Mouse (Mus musculus) midbrain, embryonic 14.5 days (tissue): ENCODE measurements at regions not wholly inside any gene's neighbourhood (a gene's known extent, or its start where the extent isn't known, plus 50 kb on each side); places are given as distances from the start of the nearest gene placed in this dataset.

Experiments
- ATAC-seq: fragments of 200-750 bp; cut with Nextera tagmentation; 2 replicates; pipeline ENCODE4 v1.8.0; 2017; ENCODE audit warnings: moderate number of reproducible peaks, moderate library complexity; ENCODE audit not compliant: low FRiP score, low TSS enrichment
- DNase-seq: peaks from one replicate; pipeline ENCODE4 v3.0.0-alpha.2; 2015
- H3K27ac ChIP-seq: fragments of 300-500 bp; sonication (generic); replicated peaks from 2 replicates; pipeline ENCODE4 v1.5.1; 2014; ENCODE audit warnings: mild to moderate bottlenecking, low read depth, low read length, moderate library complexity
- H3K27me3 ChIP-seq: fragments of 300-500 bp; sonication (generic); 2 replicates; pipeline ENCODE4 v1.6.1; 2014; ENCODE audit warnings: low read length, control low read depth, mixed read lengths; ENCODE audit not compliant: control insufficient read depth, insufficient read depth
- H3K36me3 ChIP-seq: fragments of 300-500 bp; sonication (generic); 2 replicates; pipeline ENCODE4 v1.6.1; 2014; ENCODE audit warnings: low read length, control low read depth; ENCODE audit not compliant: control insufficient read depth, insufficient read depth
- H3K4me1 ChIP-seq: fragments of 300-500 bp; sonication (generic); 2 replicates; pipeline ENCODE4 v1.6.1; 2014; ENCODE audit warnings: mild to moderate bottlenecking, antibody characterized with exemption, low read length, control low read depth; ENCODE audit not compliant: control insufficient read depth, insufficient read depth
- H3K4me2 ChIP-seq: fragments of 300-500 bp; sonication (generic); 2 replicates; pipeline ENCODE4 v1.6.1; 2014; ENCODE audit warnings: mild to moderate bottlenecking, low read length, moderate library complexity
- H3K4me3 ChIP-seq: fragments of 300-500 bp; sonication (generic); replicated peaks from 2 replicates; pipeline ENCODE4 v1.5.1; 2014; ENCODE audit warnings: low read depth, low read length
- H3K9ac ChIP-seq: fragments of 300-500 bp; sonication (generic); replicated peaks from 2 replicates; pipeline ENCODE4 v1.6.1; 2014; ENCODE audit warnings: mild to moderate bottlenecking, low read length, moderate library complexity
- H3K9me3 ChIP-seq: fragments of 300-500 bp; sonication (generic); 2 replicates; pipeline ENCODE4 v1.6.1; 2016; ENCODE audit warnings: low read length, control low read depth, mixed read lengths; ENCODE audit not compliant: control insufficient read depth
- whole genome bisulfite sequencing: fragments of 180-500 bp; shearing (Covaris S2); extraction: QIAGEN DNeasy Blood & Tissue Kit; methylation state at CpG from one replicate; pipeline ENCODE4 v1.1.7; 2014; 5-methylcytosine and 5-hydroxymethylcytosine counted together

DNA sequence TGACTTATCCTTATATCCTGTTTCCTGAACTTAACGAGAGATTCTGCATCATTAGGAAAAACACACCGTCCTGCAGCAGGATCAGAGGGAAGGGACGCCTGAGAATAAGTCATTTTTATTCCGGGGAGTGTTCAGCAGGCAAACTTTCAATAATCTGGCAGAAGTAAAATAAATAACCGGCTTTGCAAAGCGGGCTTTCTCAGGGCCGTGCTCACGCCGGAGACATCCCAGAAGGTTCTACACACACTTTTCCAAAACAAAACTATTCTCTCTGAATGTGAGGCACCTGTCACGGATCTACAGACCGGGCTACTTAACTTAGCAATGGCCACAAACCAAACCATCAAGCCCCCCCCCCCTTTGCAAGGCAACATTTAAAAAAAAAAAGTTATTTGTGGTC, 142.8 kb upstream of the Hnrnpa3 start:
- Histone ChIP-seq H3K36me3 (no peaks in the 10 kb centered on the region), H3K4me3 (no peak overlapping the region), H3K4me1 (no peaks in the 10 kb centered on the region), H3K9me3 (no peaks in the 10 kb centered on the region), H3K27ac (no peak overlapping the region), H3K4me2 (no peak overlapping the region), H3K27me3 (no peaks in the 10 kb centered on the region), H3K9ac (no peak overlapping the region)
- ATAC-seq, result no peak
- DNase-seq, result no peak
- 90% methylated on average over 11 of the region's 11 CpGs for WGBS

DNA sequence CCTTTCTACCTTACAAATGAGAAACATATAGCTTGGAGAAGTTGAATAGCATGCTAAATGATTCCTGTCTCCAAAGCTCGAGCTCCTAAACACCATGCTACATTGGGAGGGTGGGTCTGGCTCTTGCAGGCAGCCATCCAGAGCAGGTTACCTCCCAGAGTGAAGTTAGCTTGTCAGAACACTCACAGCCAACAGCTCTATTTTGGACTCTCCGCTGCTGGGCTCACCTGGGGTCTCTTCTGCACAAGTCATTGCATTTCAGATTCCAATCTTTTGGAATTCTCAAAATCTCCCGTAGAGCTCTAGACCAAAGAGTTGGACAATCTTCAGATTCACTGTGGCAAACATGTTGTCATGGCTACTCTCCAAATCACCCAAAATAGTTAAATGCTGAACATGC, 142.0 kb upstream of the Hnrnpa3 start:
- Histone ChIP-seq H3K36me3 (no peaks in the 10 kb centered on the region), H3K4me2 (no peak overlapping the region), H3K9ac (no peak overlapping the region), H3K4me3 (no peak overlapping the region), H3K27me3 (no peaks in the 10 kb centered on the region), H3K4me1 (no peaks in the 10 kb centered on the region), H3K9me3 (no peaks in the 10 kb centered on the region), H3K27ac (no peak overlapping the region)
- 73% methylated on average over 3 of the region's 3 CpGs for WGBS
- ATAC-seq (no peak), DNase-seq (no peak)

DNA sequence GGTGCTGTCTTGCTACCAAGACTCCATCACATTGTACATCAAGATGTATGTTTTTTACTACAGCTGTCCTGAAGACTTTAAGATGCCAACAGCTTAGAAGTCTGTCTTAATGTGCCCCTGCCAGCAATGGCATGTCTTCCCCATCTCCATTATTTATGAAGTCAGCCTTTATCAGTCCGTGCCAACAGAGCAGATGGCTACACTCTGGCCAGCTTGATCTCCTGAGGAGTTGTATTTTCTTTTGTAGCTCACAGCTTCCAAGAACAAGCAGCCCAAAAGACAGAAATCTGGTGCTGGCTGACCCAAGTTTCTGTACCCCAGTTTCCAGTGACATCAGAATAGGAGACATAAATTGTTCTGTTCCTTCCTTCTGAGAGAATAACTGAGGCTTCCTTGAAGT, 140.5 kb upstream of the Hnrnpa3 start:
- Histone ChIP-seq H3K9me3 (no peaks in the 10 kb centered on the region), H3K36me3 (no peaks in the 10 kb centered on the region), H3K9ac (no peak overlapping the region), H3K4me1 (no peaks in the 10 kb centered on the region), H3K4me3 (no peak overlapping the region), H3K27ac (no peak overlapping the region), H3K27me3 (no peaks in the 10 kb centered on the region), H3K4me2 (no peak overlapping the region)
- 45% methylated on average over 1 of the region's 1 CpGs for WGBS
- no peak for DNase-seq
- no peak for ATAC-seq

DNA sequence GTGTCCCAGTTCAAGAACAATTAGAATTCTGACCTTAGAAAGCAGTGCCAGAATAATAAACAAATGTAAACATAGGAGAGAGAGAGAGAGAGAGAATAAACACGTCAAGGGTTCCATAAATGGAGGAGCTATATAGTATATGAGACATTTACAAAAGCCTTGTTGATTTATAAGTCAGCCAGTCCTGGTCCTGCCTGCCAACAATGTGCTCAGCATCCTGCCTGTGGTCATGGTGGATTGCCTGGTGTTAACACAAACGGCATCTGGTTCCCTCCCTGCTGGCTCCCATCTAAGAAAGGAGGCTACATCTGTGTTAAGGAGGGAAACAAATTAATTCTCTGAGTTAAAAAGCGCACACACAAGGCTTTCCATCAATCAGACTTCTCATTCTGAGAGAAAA, 133.5 kb upstream of the Hnrnpa3 start:
- H3K9me3 ChIP-seq, result no peaks in the 10 kb centered on the region
- ATAC-seq, result no peak
- 47% methylated on average over 3 of the region's 3 CpGs for WGBS

DNA sequence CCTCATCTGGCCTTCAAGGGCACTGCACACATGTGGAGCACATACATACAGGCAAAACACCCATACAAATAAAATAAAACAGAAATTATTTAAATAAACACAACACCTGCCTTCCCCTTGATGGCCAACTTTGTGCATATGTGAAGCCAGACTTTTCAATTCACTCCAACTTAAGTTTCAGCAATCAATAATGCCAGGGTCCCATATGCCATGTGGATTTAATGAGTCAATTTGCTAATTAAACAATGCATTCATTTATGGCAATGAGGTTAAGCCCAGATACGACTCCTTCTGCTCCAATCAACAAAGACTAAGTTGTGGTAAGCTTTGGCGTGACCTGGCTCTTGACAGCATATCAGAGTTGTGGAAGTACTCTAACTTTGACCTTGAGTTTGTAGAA, 130.4 kb upstream of the Hnrnpa3 start:
- H3K36me3 ChIP-seq, result no peaks in the 10 kb centered on the region
- H3K4me3 ChIP-seq, result no peak overlapping the region
- DNase-seq (no peak), ATAC-seq (no peak)
- H3K9me3 ChIP-seq, result no peaks in the 10 kb centered on the region
- H3K27ac ChIP-seq, result no peak overlapping the region
- H3K4me2 ChIP-seq, result no peak overlapping the region
- H3K27me3 ChIP-seq, result no peaks in the 10 kb centered on the region
- 92% methylated on average over 2 of the region's 2 CpGs for WGBS
- no peak overlapping the region for H3K9ac ChIP-seq
- no peaks in the 10 kb centered on the region for H3K4me1 ChIP-seq

More for the DNA sequence above, 133.5 kb upstream of the Hnrnpa3 start:
- no peak overlapping the region for H3K4me2 ChIP-seq
- H3K27me3 ChIP-seq, result no peaks in the 10 kb centered on the region
- H3K36me3 ChIP-seq, result no peaks in the 10 kb centered on the region
- DNase-seq, result no peak
- H3K4me1 ChIP-seq, result no peaks in the 10 kb centered on the region
- H3K27ac ChIP-seq, result no peak overlapping the region
- no peak overlapping the region for H3K9ac ChIP-seq
- H3K4me3 ChIP-seq, result no peak overlapping the region

DNA sequence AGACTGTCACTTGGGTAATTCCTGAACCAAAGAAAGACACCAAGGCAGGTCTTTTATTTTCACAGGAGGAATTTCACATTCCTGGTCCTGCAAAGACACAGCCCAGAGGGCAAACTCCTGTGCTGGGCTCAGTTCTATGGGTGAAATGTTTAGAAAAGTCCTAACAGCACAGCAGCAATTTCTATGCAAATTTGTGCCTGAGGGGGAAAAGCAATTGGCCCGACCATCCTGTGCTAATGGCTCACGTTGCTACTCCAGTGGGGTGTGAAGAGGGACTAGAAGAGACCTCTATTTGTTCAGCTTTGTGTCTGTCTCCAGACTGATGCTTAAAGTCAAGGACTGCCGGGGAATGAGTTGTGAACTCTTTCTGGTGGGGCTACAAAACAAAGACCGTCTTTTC, 120.9 kb upstream of the Hnrnpa3 start:
- Histone ChIP-seq H3K9me3 (no peaks in the 10 kb centered on the region), H3K4me2 (no peak overlapping the region), H3K4me3 (no peak overlapping the region), H3K4me1 (no peaks in the 10 kb centered on the region), H3K27me3 (no peaks in the 10 kb centered on the region), H3K9ac (no peak overlapping the region), H3K36me3 (no peaks in the 10 kb centered on the region), H3K27ac (no peak overlapping the region)
- no peak for ATAC-seq
- DNase-seq, result no peak
- WGBS, result 35% methylated on average over 4 of the region's 4 CpGs

DNA sequence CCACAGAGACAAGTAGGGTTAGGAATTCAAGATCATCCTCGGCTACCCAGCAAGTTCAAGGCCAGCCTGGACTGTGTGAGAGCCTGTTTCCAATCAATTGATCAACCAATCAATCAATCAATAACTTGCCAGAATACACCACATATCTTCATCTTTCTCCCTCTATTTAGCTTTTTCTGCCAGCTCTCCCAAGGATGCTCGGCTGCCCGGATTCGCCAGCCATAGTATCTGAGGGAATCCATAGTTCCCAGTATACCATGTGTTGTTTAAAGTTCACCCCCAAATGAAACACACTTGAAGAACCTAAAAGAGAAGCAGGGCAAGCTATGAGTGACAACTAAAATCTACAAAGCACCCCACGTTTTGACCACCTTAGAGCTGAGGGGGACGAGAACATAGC, 119.3 kb upstream of the Hnrnpa3 start:
- Histone ChIP-seq H3K9ac (no peak overlapping the region), H3K27me3 (no peaks in the 10 kb centered on the region), H3K36me3 (no peaks in the 10 kb centered on the region), H3K27ac (no peak overlapping the region), H3K4me3 (no peak overlapping the region), H3K4me2 (no peak overlapping the region), H3K9me3 (no peaks in the 10 kb centered on the region), H3K4me1 (no peaks in the 10 kb centered on the region)
- WGBS, result 93% methylated on average over 6 of the region's 6 CpGs
- DNase-seq (no peak), ATAC-seq (no peak)

DNA sequence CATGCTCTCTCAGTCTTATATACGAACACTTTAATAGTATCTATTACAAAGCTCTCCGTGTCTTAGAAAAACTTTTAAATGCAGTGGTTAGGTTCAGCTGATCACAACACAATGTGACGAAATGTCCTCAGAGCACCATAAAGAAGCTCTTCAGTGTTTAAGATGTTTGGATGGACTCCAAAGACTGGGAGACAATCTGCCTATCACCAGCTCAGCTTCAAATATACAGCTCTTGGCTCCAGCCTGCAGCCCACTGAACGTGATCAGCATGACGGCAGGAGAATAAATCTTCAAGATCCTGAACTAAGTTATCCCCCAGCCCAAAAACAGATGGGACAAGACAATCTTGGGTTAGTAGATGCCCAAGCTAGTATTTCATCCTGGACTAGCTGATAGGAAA, 116.7 kb upstream of the Hnrnpa3 start:
- ATAC-seq (no peak), DNase-seq (no peak)
- WGBS, result 87% methylated on average over 5 of the region's 5 CpGs
- Histone ChIP-seq H3K4me2 (no peak overlapping the region), H3K4me1 (no peaks in the 10 kb centered on the region), H3K36me3 (no peaks in the 10 kb centered on the region), H3K9ac (no peak overlapping the region), H3K27ac (no peak overlapping the region), H3K9me3 (no peaks in the 10 kb centered on the region), H3K27me3 (no peaks in the 10 kb centered on the region), H3K4me3 (no peak overlapping the region)

DNA sequence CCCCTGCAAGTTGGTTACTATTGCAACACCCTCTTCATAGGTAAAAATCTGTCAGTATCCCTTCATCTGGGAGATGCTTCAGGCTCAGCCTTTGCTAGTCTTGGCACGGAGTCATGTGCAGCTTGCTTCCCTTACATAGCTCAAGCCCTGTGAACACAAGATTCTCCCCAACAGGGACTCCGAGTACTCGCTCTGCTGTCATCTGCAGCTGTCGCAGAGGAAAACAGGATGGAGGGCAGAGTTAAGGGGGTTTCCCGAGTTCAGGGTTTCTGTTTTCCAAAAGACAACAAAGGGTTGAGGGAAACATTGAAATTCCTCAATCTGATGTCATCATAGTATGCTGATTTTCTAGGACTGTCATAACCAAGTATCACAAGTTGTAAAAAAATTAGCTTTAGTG, 116.3 kb upstream of the Hnrnpa3 start:
- H3K36me3 ChIP-seq, result no peaks in the 10 kb centered on the region
- H3K9me3 ChIP-seq, result no peaks in the 10 kb centered on the region
- no peak overlapping the region for H3K4me2 ChIP-seq
- H3K4me3 ChIP-seq, result no peak overlapping the region
- H3K9ac ChIP-seq, result no peak overlapping the region
- H3K4me1 ChIP-seq, result no peaks in the 10 kb centered on the region
- DNase-seq (no peak), ATAC-seq (no peak)
- WGBS, result 84% methylated on average over 5 of the region's 5 CpGs
- H3K27ac ChIP-seq, result no peak overlapping the region
- H3K27me3 ChIP-seq, result no peaks in the 10 kb centered on the region
